Mouse (Mus musculus): ENCODE data around the gene Gsg1l. TPM values are rescaled to one million over a fixed set of nuclear protein-coding genes. Genes with fewer than 3 reads are reported as not detected.

The Gsg1l gene
- polyA plus RNA-seq, 1 experiment from 2014 or later: 7.7 TPM

Other genes with a start within 250 kb of the Gsg1l start
- 21.9 and 35.4 TPM in 2 replicates for gene Xpo6, start 118.1 kb upstream of the Gsg1l start, polyA plus RNA-seq (2015; fragmentation: Nextera tagmentation; extraction: Ambion mirVana)
- 11.2 and 16.4 TPM in 2 replicates for gene Sbk1, start 190.2 kb upstream of the Gsg1l start, polyA plus RNA-seq (2015; fragmentation: Nextera tagmentation; extraction: Ambion mirVana)

Measured in heart, embryonic 15.5 days (tissue).